In the genomic region with DNA sequence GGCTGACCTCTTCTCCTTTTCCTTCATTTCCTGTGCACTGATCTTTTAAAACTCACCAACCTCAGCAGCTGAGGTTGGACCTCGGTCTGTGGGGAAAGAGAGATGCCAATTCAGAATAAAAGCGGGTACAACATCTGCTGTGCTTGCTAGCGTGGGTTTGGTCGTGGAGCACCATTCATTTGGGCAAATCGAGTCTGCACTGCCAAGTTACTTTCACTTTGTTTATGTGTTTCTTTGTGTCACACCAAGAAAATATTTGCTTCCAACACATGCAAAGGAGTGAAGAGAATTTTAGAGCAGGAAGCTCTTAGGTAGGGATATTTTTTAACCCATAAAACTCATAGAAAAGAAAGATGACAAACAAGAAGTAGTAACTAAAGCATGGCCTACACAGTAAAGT, we compare ENCODE assay signal across 1 mouse cellular context.
TF ChIP-seq lines count a peak whose summit lies in the region.

No protein-coding gene starts in this region.

TF ChIP-seq in CH12.LX, 34 proteins besides CTCF, POLR2A, EP300 and RAD21 (continued from another document):
- no peak for TF ChIP-seq RCOR1 (conservative IDR thresholded peaks at IDR 0.05; ENCODE audit: low read depth, low read length)
TF ChIP-seq in CH12.LX: peak in this region for 0.
